Mouse (Mus musculus) R1 (cell line): Measurements from ENCODE around the gene Map3k6.
A peak's percentile ranks its signal among the peaks of the same experiment; 100 is the strongest.

Experiments
- DNase-seq: peaks from one replicate; pipeline ENCODE4 v3.0.0-alpha.2; 2018; ENCODE audit warnings: low read depth, low spot score

The Map3k6 gene

DNA sequence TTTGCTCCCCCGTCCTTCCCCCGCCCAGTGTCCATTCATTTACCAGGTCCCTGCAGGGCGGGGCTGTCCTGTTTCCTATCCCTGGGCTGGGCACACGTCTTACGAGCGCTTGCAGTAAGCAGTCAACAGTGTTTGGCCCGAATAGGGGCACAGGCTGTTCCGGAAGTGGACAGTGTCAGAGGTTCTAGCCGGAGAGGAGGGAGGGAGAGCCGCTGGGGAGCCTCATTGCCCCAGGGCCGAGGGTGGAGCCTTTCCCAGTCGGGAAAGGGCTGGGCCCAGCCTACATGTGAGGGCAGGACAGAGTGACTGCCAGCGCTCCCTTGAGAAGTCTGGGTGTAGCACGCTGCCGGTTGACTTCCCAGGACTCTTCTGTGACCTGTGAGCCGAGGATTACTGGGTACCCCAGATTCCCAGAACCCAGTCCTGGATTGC lies at the start of gene Map3k6:
Gene Map3k6 (plus strand): TSS at position 329 of the 432 bp plus-strand sequence.
- DNase-seq, result peak; percentile 62

DNA sequence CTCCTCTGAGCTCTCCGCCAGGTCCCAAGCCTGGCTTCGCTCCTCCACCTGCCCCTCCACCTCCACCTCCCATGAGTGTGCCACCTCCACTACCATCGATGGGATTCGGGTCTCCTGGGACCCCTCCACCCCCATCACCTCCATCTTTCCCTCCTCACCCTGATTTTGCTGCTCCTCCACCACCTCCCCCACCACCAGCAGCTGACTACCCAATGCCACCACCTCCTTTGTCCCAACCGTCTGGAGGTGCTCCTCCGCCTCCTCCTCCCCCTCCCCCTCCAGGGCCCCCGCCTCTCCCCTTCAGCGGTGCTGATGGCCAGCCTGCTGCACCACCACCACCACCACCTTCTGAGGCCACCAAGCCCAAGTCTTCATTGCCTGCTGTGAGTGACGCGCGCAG lies 46.1 kb upstream of the Map3k6 start:
- no peak for DNase-seq

DNA sequence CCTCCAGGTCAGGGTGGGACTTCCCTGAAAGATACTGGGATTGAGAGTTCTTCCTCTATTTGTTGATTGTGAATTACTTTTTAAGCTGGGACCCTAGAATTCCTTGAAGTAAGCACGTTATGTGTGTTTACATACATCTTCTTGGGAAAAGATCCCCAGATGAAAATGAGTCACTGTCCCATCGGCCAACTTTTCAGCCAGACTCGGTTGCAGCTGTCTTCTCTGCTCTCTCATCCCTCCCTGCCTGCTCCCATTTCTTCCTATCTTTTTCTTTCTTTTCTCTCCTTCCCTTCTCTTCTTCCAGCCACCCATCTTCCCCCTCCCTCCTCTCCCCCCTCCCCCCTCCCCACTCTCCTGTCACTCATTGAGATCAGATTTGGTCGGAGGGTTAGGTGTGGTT lies 45.6 kb upstream of the Map3k6 start:
- no peak for DNase-seq

DNA sequence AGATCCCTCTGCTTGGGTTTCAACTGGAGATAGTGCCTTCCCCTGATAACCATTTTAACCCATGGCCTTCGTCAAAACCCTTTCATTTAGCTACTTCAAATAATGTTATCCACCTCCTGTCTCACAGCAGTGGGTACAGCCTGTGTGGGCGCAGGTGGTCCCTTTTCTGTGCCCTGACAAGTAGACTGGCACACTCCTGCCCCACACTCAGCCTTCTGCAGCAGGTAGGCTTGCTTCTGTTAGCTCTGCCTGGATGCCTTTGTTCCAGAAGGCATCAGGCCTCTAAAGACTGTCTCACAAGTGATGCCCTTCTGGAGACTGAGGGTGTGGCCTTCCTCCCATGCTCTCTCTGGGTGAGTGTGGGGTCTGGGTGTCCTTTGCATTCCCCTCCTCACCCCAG lies 44.5 kb upstream of the Map3k6 start:
- DNase-seq, result no peak

DNA sequence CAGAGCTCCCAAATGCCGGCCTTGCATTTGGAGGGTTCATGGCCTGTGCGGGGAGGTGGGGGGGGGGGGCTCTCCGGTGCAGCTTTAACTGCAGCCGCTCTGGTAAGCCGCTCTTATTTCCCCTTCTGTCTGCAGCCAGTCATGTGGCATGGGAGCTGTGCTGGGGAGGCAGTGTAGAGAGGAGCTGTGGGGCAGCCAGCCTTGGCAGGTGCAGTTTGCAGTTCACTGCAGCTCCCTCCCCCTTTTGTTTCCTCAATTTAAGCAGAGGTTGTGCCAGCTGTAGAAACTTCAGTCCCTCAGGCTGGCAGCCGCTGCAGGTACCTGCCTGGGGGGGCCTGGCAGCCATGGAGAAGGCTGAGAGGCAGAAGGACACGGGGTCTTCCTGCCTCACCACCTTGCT lies 43.8 kb upstream of the Map3k6 start:
- DNase-seq, result no peak

DNA sequence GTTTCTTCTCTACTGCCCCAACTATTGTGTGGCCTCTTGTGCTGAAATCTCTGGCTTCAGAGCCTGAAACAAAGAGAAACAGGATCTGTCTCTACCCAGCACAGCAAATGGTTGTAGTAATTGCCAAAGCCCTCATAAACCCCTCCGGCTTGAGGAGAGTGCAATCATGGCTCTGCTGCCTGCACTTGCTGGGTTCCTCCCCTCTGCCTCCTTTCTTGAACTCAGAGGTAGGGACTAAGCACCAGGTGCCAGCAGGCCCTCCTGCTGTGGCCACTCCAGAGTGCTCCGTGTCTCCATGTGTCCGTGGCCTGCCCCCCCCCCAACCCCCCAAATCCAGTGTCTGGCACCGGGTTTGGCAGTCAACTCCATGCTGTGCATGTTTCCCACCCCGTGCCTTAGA lies 43.3 kb upstream of the Map3k6 start:
- DNase-seq, result no peak

- DNase-seq, result no peak
Measured at GRCm38 (mm10) chr4:133197801-133198286, 42.8 kb upstream of the Map3k6 start.

GRCm38 (mm10) chr4:133198337-133199180 lies 42.1 kb upstream of the Map3k6 start:
- DNase-seq, result no peak

DNA sequence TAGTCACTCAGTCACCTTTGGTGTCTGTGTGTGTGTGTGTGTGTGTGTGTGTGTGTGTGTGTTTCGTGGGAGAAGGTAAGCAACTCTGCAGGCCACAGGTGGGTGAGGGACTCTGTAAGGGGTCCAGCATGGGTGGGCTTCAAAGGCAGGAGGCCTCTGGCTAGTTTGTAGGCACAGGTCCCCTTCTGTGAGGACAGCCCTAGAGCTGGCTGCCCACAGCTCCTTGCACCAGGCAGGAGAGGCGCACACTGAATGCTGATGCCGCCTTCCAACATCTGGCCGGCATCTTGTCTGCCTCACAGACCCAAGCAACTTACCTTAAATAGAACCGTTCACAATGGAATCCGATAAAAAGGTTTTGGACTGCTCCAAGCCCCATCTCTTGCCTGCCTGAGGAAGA lies 40.9 kb upstream of the Map3k6 start:
- no peak for DNase-seq

DNA sequence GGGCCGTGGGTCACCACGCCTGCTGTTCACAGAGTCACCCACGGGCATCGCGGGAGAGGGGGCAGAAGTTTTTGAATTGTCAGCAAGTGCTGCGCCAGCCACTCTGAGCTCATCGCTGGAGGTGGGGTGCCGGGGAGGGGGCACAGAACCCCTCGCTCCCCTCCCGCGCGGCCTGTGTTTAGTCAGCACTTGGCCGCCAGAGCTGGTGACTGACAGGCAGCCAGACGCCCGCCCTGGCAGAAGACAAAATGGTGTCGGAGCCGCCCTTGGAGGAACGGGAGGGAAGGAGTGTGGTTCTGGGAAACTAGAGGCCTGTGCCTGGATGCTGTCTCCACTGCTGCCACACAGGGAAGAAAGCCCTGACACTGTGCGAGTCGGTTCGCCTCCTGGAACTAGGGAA lies 40.3 kb upstream of the Map3k6 start:
- no peak for DNase-seq

GRCm38 (mm10) chr4:133201006-133201771 lies 39.4 kb upstream of the Map3k6 start:
- peak; percentile 35 for DNase-seq

GRCm38 (mm10) chr4:133202254-133202653 lies 38.4 kb upstream of the Map3k6 start:
- DNase-seq, result no peak

- no peak for DNase-seq
Measured at GRCm38 (mm10) chr4:133203591-133203990, 37.0 kb upstream of the Map3k6 start.

- DNase-seq, result no peak
Measured at GRCm38 (mm10) chr4:133204379-133204778, 36.2 kb upstream of the Map3k6 start.

DNA sequence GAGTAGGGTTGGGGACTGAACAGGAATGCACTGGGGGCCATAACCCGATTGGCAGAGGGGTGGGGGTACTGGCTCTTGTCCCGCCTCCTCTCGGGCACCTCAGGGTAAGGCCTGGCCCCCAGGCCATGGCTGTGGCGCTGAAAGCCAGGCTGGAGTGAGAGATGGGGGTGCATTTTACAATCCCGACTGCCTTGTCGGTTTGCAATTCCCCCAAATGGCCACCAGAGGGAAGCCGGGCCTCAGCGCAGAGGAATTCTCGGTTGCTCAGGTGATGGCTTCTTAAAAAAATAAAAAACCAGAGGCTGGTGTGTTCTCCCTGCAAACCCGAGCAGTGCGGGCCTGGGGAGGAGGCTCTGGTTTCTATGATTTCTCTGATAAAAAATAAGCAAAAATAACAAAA lies 31.3 kb upstream of the Map3k6 start:
- peak; percentile 79 for DNase-seq

DNA sequence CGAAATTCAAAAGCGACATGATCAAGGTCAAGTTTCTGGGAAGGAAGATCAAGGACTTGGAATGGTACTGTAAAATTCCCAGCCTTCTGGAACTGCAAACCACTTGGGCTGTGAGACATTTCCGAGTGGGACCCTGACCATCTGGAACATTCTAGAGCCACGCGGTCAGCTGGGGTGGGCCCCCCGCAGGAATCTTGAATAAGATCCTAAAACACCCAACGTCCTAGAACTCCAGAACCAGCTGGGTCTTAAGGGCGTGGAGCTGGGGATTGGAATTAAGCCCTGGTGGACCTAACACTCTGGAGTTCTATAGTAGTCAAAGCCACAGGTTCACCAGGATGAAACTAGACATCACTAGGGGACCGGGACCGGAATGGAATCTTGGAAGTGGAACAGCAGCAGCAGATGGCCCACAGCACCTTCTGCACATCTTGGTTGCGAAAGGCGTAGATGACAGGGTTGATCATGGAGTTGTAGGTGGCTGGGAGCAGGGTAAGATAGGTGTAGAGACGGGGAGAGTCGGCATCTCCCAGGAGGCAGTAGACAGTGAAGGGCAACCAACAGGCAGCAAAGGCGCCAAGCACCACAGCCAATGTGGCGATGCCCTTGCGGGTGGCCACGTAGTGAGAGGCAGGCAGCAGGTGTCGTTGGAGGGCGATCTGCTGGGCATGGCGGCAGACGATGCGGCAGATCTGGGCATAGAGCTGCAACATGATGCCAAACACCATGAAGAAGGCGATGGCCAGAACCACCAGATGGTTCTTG lies 30.4 kb upstream of the Map3k6 start:
- no peak for DNase-seq

DNA sequence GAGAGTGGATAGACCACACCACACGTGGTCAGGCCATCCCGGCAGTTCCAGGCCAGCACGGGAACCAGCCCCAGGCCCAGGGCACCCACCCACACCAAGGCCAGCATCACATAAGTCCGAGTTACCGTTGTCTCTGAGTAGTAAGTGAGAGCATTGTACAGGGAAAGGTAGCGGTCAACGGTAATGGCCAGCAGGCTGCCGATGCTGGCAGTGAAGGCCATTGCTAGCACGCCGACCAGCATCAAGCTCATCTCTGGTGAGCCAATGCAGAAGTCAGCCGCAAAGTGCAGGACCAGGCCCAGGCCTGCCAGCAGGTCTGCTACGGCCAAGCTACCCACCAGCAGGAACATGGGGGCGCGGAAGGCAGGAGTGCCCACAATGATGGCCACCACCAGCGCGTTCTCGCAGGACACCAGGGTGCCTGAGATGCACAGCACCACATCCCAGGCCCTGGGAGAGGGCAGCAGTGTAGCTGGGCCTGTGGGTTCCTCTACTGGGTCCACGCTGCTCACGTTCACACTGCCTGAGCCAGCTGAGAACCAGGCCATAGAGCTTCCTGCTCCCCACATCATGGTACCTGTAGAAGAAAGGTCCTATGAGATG lies 29.7 kb upstream of the Map3k6 start:
- no peak for DNase-seq

DNA sequence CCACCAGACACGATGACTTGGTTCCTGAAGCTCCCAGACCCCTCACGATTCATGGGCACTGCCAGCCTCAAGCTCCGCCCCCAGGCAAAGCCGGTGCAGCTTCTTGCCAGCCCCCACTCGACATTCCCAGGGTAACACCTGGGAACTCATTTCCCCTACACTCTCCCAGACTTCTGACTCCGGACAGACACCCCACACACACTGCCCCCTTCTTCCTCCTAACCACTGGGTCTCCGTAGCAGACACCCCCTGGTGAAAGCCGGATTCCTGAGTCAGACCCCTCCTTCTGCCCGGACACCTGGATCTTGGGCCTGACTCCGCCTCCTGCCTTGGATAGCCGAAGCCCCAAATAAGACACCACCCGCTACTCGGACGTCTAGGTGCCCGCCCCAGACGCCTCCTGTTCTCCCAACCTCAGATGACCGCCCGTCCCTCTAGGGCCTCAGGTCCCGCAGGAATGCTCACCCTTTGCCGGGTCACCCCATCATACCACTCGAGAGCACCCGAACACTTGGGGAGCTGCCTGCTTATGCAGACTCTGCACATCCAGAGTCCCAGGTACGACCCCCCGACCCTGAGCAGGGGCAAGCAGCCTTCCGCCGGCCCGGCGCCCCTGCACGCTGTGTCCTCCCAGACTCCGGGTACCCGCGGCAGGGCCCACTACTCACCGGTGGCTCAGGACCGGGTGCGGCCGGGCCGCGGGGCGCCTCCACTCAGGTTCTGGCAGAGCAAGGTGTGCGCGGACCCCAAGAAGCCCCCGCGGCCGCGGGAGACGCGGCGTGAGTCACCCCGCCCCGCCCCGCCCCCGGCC lies 28.7 kb upstream of the Map3k6 start, which contains the start of the genes Cd164l2 and Gpr3:
Gene Cd164l2 (plus strand): TSS at position 381 of the 811 bp plus-strand sequence.
Gene Gpr3 (minus strand): TSS at position 786 of the 811 bp plus-strand sequence.
- peak; percentile 62 for DNase-seq

- peak; percentile 82 for DNase-seq
Measured at GRCm38 (mm10) chr4:133212562-133213267, 27.9 kb upstream of the Map3k6 start.

DNA sequence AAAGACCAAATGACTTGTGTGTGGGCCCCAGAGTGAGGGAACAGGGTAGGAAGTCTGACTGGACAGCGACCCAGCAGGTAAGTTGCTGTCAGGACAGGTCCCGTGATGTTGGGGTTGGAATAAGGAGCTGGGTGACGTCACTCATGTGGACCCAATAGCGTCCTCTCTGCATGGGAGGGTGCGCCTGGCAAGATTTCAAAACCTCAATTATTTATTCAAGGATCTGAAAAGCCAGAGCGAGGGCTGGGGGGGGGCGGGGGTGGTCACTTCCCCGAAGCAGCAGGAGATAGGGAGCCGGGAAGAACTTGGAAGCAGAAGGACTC lies 27.4 kb upstream of the Map3k6 start:
- peak; percentile 55 for DNase-seq
